Mouse (Mus musculus) adrenal gland, postnatal 4 days (tissue): ENCODE data around the gene Lcn2. TPM values are rescaled to one million over a fixed set of nuclear protein-coding genes. Genes with fewer than 3 reads are reported as not detected.

ENCODE experiments used
- DNase-seq, 2 experiments: peaks; one replicate each; pipeline ENCODE4 v3.0.0; 2021 to 2022; ENCODE audit warnings: low spot score in 2 of 2, mixed read lengths in 2 of 2
- long read RNA-seq, 2 experiments: library from polyadenylated mRNA; stranded (forward); transcript quantifications; one replicate each; pipeline ENCODE4 v2.0.0; 2021
- total RNA-seq, 2 experiments: library from RNA; stranded (reverse); gene quantifications; 2 replicates each; pipeline ENCODE4 v1.2.3; 2021

Lcn2 gene
- total RNA-seq = 10 to 100 TPM; 11.5 to 33.6 TPM
- long read RNA-seq, experiment 1, transcript Lcn2-201 (6 exons, 915 nt) = major isoform, 5 of 5 reads
- long read RNA-seq, experiment 1, partial matches to known transcripts = 0 of 5 reads
- long read RNA-seq, experiment 1, other reads (novel, unspliced or antisense) = 0 of 5 reads
- long read RNA-seq, experiment 2, transcript Lcn2-201 (6 exons, 915 nt) = major isoform, 5 of 6 reads
- long read RNA-seq, experiment 2, partial matches to known transcripts = 0 of 6 reads
- long read RNA-seq, experiment 2, other reads (novel, unspliced or antisense) = 1 of 6 reads

DNA sequence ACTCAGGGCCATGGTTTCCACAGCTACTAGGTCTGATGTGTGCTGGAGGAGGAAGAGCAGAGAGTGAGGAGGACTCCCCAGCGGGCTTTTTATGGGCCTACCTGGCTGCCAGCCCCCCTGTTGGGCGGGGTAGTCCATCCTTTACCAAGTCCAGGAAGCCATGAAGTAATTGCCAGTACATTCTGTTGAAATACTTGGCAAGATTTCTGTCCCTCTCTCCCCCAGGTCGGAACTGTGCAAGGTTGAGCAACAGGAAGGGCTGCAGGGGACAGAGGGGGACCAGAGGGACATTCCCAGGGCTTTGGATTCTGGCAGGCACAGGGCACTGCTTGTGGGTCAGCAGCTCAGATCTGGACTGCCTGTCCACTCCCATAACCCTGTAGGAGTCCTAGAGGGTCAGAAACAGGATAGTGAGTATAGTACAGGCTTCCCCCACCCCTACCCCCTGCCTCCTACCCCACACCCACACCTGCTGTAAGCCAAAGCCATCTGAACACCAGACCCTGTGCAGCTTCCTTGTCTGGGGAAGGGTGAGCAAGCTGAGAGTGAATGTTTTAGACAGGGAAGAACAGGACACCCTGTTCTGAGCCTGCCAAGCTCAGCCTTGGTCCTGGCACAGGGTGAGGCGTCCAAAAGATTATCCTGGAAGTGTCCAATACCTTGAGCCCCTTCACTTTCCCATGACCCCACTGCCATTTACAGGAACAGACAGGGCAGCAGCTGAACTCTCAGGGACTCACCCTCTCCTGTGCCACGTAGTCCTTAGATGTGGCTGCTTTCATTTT, at the start of gene Lcn2:
Lcn2 (minus strand) TSS at position 547 of the 785 bp plus-strand sequence.
- no peak for DNase-seq

DNA sequence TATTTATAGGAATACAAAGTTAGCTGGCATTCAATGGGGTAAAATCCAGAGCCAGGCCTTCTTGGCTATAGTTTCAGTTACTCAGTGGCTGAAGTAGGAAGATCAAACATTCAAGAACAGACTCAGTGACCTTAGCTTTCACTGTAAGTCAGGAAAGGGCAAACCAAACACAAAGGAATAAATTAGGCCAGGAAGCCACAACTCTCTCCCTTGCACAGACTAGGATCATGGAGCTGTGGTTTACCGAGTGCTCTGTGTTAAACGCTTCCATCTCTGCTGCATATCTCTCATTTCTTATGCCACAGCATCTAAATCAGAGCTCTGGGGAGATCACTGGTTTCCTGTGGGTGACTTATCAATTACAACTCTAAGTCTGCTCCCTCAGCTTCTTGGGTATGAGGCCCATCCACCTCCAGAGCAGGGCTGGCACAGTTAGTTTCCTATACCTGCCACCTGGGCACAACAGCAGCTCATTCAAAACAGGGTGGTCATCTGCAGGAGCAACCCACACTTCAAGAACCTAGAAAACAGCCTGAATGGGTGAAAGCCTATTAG, 49.6 kb upstream of the Lcn2 start:
- no peak for DNase-seq

DNA sequence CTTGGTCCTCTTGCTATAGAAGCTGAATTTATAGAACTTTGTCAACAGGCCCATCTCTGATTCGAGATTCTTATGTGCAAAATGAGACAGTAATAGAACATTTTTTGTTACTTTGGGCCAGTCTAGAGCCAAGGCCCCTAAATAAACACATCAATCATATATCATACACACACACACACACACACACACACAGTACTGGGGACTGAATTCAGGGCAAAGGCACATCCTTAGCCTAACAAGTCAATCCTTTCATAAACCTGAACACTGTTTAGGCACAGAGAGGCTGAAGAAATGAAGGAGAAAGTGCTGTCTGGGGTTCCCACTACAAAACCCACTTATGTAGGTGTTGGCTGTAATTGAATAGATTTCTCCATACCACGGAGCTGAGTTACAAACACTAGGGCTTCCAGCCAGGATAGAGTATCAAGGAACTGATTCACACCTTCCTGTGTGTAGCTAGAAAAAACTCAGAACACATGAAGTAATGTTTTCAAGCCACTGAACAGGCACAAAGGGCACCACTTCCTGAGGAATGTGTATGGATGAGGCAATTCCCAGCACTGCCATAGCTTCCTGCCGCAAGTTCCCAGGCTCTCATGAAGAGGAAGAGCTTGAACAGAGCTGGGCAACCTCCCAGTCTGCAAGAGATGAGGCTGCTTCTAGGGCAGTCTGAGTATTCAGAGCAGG, 48.8 kb upstream of the Lcn2 start:
- DNase-seq = no peak

DNA sequence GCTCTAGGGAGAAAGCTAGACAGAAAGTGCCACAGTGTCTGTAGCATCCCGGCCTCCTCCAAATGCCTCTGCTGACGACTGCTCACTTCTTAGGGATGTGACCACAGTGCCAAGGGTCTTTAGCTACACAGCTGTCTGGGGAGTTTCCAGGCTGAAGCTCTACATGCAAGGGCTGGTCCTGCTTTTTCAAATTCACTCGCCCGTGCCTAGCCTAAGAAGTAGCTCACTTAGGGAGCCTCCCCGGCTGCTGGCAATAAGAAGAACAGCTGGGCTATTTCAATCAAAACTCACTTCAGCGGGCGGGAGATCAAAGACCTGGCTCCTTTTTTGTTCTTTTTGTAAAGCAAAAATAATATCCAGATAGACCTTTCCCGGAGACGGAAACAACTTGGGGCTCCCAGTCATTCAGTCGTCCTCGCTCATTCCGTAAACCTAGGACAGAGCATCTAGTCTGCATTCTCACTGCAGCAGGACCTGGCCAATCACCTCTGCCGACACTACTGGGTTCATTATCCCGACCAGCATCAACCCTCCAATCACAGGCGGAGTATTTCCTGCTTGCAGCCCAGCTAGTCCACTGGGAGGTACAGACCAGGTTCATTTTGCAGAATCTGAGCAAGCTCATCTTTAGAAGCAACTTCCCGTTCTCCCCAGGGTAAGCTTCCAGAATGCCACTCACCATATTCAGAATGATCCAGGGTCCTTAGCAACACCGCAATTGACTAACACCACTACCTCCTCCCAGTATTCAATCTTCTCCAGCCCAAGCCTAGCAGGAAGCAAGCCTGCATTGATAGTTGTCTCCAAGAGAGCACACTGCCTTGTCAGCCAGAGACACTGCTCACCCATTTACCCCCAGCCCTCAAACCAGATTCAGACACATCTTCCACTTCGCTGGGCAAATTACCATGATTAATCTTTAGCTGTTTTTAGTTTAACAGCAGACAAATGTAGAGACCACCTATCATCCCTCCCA, 42.9 kb upstream of the Lcn2 start:
- DNase-seq = peak in 1 of 2 experiments; percentile 56

DNA sequence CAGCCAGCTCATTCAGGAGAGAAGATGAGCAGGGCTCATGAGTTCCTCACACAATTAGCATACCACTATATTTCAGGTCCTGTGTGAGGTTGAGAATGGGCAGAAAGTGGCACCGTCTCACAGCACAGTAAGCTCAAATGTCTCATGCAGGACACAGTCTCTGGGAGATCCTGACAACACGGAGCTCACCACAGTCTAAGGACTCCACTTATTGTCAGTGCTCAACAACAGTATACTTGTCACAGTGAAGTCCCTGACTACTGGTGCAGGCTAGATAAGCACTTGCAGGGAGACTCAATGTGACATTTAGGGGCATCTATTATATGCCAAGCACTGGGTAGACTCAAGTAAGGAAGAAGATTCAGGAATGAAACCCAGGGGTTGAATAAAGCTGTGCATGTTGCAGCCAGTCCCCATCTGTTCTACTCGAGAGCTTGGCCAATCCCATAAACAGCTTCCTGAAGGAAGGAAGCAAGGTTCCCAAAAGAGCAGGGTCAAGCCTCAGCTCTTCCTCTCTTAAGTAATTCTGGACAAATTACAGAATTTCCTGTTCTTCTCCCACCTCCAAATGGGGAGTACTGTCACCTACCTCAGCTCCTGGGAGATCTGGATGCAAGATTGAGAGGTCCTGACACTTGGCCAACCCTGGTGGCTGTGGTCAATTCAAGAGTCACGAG, 41.3 kb upstream of the Lcn2 start:
- DNase-seq = no peak

DNA sequence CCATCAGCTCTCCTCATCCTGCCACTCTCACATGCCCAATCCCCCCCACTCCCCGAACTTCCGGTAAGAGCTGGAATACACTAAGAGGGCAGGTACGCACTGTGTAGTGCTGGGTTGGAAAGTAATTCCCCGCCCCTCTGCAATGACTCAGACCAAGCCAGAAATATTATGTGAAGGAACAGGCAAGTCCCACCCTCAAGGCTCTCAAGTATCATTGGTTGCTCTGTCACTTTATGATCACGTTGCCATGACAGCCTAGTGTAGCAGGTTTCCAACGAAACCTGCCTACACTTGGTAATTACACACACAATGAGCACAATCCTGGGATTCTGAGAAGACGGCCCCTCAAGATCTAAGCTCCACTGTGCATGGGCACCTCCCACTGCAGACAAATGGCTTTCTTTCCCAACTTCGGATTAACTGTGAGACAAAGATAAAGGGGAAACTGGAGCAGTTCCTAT, 40.2 kb upstream of the Lcn2 start:
- DNase-seq = no peak

DNA sequence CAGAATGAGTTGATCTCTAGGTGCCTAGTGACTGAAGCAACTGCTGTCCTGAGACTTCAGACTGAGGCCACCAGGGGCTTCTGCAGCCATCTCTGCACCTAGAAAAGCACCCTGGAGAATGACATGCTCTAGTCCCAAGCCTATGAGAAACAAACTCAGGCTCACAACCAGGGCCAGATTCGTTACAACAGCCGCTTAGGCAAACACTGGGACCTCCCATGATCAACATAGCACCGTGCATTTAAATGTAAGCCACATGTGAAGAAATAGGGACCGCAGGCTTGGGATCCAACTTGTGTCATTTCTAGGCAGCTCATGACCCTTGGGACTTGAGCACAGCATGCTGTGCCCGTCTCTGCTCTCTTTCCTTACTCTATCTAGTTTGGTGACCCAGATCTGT, 39.7 kb upstream of the Lcn2 start:
- DNase-seq = no peak

DNA sequence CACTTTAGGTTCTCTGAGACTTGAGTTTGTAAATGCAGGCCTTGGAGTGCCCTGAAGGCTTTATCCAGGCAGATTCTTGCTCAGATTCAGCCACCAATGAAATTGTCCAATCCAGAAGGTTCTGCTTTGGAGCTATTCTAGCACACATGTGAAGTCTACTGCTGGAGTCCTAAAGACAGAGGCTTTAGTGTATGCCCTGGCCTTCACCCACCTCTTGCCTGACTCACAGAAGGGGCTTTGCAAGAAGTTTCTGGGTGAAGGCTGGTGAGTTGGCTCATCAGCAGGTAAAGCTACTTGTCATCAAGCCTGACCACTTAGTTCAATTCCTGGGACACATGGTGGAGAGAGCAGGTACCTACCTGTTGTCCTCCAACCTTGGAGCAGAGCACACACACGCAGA, 38.1 kb upstream of the Lcn2 start:
- DNase-seq = no peak

DNA sequence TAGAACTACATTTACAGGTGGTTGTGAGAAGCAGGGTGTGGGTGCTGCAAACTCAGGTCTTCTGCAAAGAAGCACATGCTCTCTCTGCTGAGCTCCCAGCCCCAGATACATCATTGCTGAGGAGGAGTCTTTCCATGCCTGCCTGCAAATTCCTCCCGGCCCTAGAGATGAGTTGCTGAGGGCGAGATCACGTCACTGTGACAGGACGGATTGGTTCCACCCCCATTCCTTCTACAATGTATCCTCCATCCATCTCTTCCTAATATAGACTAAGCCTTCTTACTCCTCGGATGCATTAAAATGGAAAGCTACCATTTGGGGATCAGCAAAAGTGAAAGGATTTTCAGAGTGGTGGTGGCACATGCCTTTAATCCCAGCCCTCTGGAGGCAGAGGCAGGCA, 37.5 kb upstream of the Lcn2 start:
- DNase-seq = no peak

DNA sequence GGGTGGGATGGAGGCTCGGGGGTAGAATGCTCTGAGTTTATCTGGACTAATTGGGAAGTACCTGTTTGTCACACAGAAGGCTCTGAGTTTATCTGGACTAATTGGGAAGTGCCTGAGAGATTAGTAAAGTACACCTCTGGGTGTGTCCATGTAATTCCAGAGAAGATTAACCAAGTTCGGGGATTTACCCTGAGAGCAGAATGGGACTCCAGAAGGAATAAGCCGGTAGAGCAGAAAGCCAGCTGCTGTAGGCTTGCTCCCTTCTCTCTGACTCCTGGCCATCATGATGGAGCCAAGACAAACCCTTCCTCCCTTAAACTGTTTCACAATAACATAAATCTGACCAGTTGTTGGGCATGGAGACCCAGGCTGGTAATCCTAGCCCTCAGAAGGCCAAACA, 36.7 kb upstream of the Lcn2 start:
- no peak for DNase-seq

DNA sequence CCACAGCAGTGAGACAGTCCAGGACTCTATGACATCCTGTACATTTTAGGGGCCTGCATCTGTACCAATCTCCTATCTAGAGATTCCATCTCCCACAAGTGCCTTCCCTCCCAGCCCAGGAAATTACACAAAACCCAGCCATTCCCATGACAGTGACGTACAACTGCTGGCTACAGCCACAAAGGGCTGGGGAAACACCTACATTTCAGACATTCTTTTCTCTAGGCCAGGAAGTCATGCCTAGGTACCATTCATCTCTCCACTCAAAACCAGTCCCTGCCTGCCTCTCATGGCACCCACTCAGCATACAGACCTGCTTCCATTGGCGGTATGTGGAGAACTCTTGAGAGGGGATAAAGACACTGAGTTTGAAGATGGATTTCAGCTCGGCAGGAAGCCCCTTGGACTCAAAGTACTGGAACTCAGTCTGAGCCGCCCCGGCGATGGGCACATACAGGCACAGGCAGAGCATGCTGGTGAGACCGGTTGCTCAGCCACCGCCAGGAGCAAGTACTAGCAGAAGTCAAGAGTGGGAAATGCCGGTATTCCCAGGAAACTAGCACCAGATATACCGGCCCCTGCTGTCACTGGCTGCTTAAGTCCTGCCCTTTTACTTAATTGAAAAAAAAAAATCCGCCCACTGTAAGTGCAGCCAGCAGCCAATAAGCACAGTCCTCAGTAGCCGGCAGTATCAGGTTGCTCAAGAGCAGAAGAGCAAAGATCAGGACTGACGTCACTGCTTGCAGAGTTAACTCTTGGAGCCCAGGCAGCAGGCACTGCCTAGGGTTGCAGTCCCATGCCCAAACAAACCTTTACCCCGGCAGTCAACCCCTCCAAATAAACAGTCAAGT, 35.7 kb upstream of the Lcn2 start:
- DNase-seq = peak in 1 of 2 experiments; percentile 27

DNA sequence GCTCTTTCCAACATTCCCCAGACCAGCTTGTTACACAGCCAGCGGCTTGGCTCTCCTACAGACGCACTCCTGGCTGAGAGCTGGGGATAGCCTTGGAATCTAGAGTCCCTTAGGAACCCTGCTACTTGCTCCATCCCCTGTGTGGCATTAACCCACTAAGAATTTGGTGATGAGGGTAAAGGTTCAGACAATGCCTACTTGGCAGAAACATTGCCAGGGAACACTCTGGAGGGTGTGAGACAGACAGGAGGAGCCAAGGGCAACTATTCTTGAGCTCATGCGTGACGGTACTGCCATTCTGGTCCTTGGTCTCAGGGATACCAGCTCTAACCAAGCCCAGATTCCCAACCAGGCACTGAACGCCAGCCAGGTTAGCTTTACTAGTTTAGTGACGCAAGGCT, 33.8 kb upstream of the Lcn2 start:
- no peak for DNase-seq

DNA sequence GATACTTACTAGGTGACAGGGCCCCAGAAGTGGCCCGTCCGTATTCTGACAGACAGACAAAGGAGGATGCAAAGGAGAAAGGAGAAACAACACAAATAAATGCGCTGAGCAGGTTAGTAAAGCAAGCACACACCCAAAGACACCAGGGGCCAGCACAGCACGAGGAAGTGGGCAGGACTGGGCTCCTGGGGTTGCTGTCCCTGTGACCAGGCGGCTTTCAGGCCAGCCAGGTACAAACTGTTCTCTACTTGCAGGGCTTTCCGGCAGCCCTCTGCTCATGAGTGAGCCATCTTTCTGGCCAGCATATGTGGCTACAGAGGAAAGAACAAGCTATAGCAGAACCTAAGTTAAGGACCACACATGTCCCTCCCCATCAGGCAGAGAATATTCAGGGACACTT, 32.6 kb upstream of the Lcn2 start:
- DNase-seq = no peak

DNA sequence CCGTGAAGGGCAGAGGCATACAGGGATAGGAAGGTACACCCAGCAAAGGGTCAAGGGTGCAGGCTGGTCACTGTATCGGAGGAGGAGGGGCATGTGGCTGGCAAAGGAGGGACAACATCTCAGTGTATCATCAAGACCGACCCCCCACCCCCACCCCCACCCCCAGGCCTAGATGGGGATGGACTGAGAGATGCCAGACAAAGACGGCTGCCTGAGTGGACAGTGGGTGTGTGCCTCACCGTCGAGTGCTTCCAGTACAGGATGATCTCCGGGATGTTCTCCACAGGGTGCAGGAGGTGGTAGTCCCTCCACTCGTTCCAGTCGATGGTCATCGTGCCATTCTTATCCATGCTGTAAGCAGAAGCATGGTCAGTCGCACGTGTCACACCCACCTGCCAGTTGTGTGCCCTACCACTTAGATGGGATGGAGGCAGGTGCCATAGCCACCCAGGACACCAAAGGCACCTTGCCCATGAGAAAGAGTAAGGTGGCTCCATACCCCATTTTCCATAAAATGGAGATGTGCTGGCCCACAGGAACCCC, 32.1 kb upstream of the Lcn2 start:
- DNase-seq = no peak

DNA sequence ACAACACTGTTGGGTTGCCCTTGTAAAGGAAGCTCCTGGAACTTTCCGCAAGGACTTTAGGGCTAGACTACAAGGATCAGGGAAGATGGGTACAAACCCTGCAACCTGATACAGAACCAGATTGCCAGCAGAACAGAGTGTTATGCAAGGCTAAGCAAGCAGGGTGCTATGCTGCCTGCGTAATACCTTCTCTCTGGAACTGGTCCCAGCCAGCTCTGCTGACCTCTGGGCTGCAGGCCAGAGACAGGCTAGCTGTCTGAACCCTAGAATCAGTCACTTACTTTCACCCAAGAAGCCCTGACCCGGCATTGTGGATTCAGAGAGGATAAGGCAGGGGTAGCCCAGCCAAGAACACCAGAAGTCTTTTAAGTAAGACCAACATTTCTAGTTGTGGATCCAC, 31.3 kb upstream of the Lcn2 start:
- DNase-seq = peak in 1 of 2 experiments; percentile 40

DNA sequence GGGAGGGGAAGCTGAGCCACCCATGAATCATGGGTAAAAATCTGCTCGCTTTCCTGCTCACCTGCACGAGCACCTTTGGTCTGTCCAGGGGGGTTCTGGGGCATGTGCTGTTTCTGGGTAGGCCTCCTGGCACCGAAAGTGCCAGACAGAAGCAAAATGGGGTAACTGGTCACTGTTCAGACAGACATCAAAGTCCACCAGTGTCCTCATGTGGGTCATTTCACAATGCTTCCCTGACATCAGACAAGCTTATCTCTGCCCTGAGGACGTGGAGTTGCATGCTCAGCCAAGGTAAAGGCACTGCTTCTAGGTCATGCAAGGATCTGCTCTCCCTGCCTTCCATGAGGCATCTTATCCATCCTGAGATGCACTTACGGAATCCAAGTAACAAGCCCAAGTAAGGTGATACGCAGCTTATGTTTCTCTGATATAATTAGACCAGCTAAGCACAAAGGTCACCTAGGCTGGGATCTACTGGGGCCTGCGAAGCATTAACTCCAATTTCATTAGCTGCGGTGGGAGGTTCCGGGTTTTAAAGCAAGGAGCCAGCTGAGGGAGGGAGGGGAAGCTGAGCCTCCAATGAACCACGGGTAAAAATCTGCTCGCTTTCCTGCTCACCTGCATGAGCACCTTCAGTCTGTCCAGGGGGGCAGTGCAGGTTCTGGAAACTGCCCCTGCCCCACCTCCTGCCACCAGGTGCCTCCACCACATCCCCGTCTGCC, 30.5 kb upstream of the Lcn2 start:
- no peak for DNase-seq

DNA sequence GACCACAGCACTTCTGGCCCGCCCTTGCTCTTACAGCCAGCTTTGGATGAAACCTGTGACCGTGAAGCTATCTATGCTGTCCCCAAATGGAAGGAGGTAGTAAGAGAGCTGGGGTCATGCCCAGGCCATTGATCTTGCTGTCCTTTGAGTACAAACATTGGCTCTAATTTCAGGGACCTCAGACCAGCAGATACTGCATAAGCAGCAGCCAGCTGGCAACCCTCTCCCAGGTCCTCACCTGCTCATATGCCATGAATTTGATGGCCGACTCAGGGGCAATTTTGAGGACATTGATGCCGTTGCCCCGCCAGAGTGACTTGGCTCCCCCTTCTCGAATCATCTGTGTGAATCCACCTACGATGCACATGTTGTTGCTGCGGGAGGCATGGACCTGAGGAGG, 29.4 kb upstream of the Lcn2 start:
- no peak for DNase-seq

DNA sequence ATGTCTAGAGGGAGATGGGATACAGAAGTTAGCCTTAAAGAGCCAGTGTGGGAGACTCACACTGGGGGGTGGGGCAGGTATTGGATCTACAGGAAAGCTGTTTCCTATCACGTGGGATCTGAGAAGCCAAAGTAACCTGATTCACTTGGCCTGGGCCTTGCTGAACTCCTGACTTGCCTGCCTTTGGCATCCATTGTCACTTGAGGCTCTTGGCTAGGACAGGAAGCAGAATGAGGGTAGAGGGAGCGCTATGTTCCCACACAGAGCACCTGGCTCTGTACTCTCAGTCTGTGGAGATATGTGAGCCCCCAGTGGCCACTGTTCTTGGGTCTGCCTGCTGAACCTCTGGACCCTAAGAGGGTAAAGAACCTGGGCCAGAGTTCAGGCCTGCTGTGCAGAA, 28.5 kb upstream of the Lcn2 start:
- DNase-seq = no peak
